Mouse (Mus musculus): ENCODE data around the gene Iqgap2. TPM values are rescaled to one million over a fixed set of nuclear protein-coding genes. Genes with fewer than 3 reads are reported as not detected.

Gene Iqgap2
- total and polyA plus RNA-seq, 2 experiments from 2014 or later, result 2.0 to 5.4 TPM

DNA sequence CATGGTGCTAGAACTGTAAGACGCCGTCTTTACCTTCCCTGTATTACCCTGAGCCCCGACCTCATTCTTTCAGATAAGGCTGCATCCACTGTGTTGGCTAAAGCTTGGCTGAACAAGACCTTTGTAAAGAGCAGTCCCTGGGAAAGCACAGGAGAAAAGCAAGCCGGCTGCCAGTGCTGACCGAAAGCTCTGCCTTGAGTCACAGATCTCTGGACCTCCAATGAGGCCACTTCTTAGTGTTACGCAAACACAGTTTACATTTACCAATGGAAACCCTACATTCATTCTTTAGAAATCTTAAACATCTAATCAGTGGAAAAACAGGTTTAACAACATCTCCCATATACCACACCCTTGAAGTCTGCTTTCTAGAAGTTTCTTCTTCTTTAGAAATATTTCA, 186.1 kb downstream of the Iqgap2 start:
- H3K4me1 ChIP-seq (ENCODE audit: insufficient read depth, low read length), result no peaks in the 10 kb centered on the region
- no peak overlapping the region for H3K4me2 ChIP-seq (ENCODE audit: low read depth, low read length, poor library complexity, severe bottlenecking)
- 93% methylated on average over 6 of the region's 6 CpGs for WGBS
- H3K36me3 ChIP-seq (ENCODE audit: insufficient read depth, low read length), result no peaks in the 10 kb centered on the region
- H3K27ac ChIP-seq (ENCODE audit: low read depth, low read length), result no peak overlapping the region
- H3K9ac ChIP-seq (replicated peaks; ENCODE audit: low read length, poor library complexity, severe bottlenecking), result no peak overlapping the region
- DNase-seq (ENCODE audit: low spot score) (no peak), ATAC-seq (ENCODE audit: low FRiP score) (no peak)
- no peaks in the 10 kb centered on the region for H3K9me3 ChIP-seq (ENCODE audit: low read length)
- no peak overlapping the region for H3K4me3 ChIP-seq (ENCODE audit: low read depth, low read length)
- no peak for TF ChIP-seq CTCF (IDR thresholded peaks at IDR 0.05)
- H3K27me3 ChIP-seq (ENCODE audit: insufficient read depth, low read length), result no peaks in the 10 kb centered on the region

DNA sequence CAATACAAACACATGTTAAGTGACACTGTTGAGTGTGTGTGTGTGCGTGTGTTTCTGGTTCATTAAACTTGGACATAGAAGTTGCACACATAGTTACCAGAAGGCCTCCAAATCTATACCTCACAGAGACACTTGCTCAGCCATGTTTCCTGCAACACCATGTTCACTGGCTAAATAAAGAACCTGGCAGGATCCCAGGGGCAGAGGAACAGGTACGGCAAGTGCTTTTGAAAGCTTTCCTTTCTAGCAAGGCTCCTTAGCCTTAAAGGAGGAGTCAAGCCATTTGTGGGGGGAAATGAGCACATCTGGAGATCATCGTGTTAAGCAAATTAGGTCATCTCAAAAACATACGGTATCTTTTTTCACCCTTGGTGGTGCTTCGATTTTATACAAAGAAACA, 188.3 kb downstream of the Iqgap2 start:
- TF ChIP-seq CTCF (IDR thresholded peaks at IDR 0.05), result no peak
- WGBS, result 86% methylated on average over 5 of the region's 5 CpGs
- no peak for ATAC-seq (ENCODE audit: low FRiP score)

DNA sequence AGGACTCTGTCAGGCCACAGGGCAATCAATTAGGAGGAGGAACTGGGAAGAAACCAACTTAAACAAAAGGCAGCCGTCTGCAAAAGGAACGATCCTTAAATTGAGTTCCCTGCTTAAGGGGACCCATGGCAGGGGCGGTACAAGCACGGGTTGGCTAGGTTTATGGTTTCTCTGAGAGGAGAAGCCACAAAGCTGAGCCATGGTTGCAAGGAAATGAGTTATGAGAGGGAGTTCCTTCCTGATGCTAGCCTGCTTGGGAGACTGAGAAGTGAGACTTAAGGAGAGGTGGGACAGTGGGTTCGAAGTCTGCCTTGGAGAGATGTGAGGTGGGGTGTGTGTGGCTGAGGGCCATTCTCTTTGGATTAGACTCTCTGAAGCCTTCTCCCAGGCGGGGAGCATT, 193.8 kb downstream of the Iqgap2 start:
- Histone ChIP-seq H3K4me2 (ENCODE audit: low read depth, low read length, poor library complexity, severe bottlenecking) (no peak overlapping the region), H3K36me3 (ENCODE audit: insufficient read depth, low read length) (no peaks in the 10 kb centered on the region), H3K4me3 (ENCODE audit: low read depth, low read length) (no peak overlapping the region), H3K9ac (replicated peaks; ENCODE audit: low read length, poor library complexity, severe bottlenecking) (no peak overlapping the region), H3K27me3 (ENCODE audit: insufficient read depth, low read length) (no peaks in the 10 kb centered on the region), H3K9me3 (ENCODE audit: low read length) (no peaks in the 10 kb centered on the region), H3K27ac (ENCODE audit: low read depth, low read length) (no peak overlapping the region), H3K4me1 (ENCODE audit: insufficient read depth, low read length) (no peaks in the 10 kb centered on the region)
- 63% methylated on average over 6 of the region's 6 CpGs for WGBS
- no peak for DNase-seq (ENCODE audit: low spot score)
- no peak for TF ChIP-seq CTCF (IDR thresholded peaks at IDR 0.05)
- no peak for ATAC-seq (ENCODE audit: low FRiP score)

More for the DNA sequence above, 188.3 kb downstream of the Iqgap2 start:
- H3K9me3 ChIP-seq (ENCODE audit: low read length), result no peaks in the 10 kb centered on the region
- H3K4me2 ChIP-seq (ENCODE audit: low read depth, low read length, poor library complexity, severe bottlenecking), result no peak overlapping the region
- no peaks in the 10 kb centered on the region for H3K36me3 ChIP-seq (ENCODE audit: insufficient read depth, low read length)
- H3K4me3 ChIP-seq (ENCODE audit: low read depth, low read length), result no peak overlapping the region
- H3K27ac ChIP-seq (ENCODE audit: low read depth, low read length), result no peak overlapping the region
- no peaks in the 10 kb centered on the region for H3K27me3 ChIP-seq (ENCODE audit: insufficient read depth, low read length)
- no peak for DNase-seq (ENCODE audit: low spot score)
- no peak overlapping the region for H3K9ac ChIP-seq (replicated peaks; ENCODE audit: low read length, poor library complexity, severe bottlenecking)
- H3K4me1 ChIP-seq (ENCODE audit: insufficient read depth, low read length), result no peaks in the 10 kb centered on the region

DNA sequence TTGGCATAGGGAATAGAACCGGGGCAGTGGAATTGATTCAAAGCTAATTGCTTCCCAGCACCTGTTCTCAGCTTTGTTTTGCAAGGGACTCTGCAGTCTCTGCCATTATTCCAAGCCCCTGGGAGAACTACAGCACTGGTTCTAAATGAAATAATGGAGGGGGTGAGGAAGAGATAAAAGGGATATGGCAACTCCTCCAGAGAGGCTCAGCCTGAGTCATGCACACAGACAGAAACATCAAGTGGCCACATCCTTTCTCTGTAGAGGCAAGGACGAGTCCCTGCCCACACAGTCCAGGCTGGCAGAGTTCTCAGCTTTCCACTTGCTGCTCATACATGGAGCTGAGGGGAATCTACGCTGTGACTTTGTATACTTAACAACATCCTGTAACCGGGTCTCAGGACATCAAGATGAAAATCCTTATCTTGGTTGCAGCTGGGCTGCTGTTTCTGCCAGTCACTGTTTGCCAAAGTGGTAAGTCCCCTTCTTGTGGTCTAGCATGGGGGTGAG, 195.0 kb downstream of the Iqgap2 start, which contains the start of gene F2rl2:
Gene F2rl2 (plus strand): TSS at position 200 of the 510 bp plus-strand sequence.
- no peak within 1 kb of the TSS for H3K9ac ChIP-seq (replicated peaks; ENCODE audit: low read length, poor library complexity, severe bottlenecking)
- no peak within 1 kb of the TSS for H3K27ac ChIP-seq (ENCODE audit: low read depth, low read length)
- no peak within 1 kb of the TSS for H3K4me3 ChIP-seq (ENCODE audit: low read depth, low read length)
- H3K36me3 ChIP-seq (ENCODE audit: insufficient read depth, low read length), result no peaks in the 10 kb centered on the region
- TF ChIP-seq CTCF (IDR thresholded peaks at IDR 0.05), result no peak
- ATAC-seq (ENCODE audit: low FRiP score), result no peak
- WGBS, result 60% methylated on average over 4 of the region's 4 CpGs
- H3K4me2 ChIP-seq (ENCODE audit: low read depth, low read length, poor library complexity, severe bottlenecking), result no peak within 1 kb of the TSS
- DNase-seq (ENCODE audit: low spot score), result no peak
- no peaks in the 10 kb centered on the region for H3K27me3 ChIP-seq (ENCODE audit: insufficient read depth, low read length)
- no peaks in the 10 kb centered on the region for H3K9me3 ChIP-seq (ENCODE audit: low read length)
- H3K4me1 ChIP-seq (ENCODE audit: insufficient read depth, low read length), result no peaks in the 10 kb centered on the region

DNA sequence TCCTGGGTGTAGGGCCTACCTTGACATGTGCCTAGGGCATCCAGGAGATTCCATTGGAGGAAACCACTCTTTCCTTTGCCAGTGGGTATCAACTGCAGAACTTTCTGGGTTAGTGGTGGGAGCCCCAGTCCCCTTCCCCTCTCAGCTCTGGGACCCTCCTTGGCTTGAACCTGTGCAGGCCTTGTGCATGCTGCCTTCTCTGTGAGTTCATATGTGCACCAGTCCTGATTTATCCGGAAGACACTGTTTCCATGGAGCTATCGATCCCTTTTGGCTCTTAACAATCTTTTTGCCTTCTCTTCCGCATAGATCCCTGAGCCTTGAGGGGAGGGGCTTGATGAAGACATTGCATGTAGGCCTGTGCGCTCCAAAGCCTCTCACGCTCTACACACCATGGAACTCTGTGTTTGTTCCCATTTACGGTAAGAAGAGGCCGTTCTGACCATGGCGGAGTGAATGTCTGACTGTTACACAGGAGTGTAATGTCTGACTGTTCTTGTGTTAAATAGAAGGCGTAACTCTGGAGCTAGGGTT, 195.5 kb downstream of the Iqgap2 start:
- no peak for DNase-seq (ENCODE audit: low spot score)
- 90% methylated on average over 9 of the region's 9 CpGs for WGBS
- no peak for ATAC-seq (ENCODE audit: low FRiP score)
- no peak for TF ChIP-seq CTCF (IDR thresholded peaks at IDR 0.05)
- Histone ChIP-seq H3K9ac (replicated peaks; ENCODE audit: low read length, poor library complexity, severe bottlenecking) (no peak overlapping the region), H3K27me3 (ENCODE audit: insufficient read depth, low read length) (no peaks in the 10 kb centered on the region), H3K4me2 (ENCODE audit: low read depth, low read length, poor library complexity, severe bottlenecking) (no peak overlapping the region), H3K4me3 (ENCODE audit: low read depth, low read length) (no peak overlapping the region), H3K4me1 (ENCODE audit: insufficient read depth, low read length) (no peaks in the 10 kb centered on the region), H3K27ac (ENCODE audit: low read depth, low read length) (no peak overlapping the region), H3K36me3 (ENCODE audit: insufficient read depth, low read length) (no peaks in the 10 kb centered on the region), H3K9me3 (ENCODE audit: low read length) (no peaks in the 10 kb centered on the region)

DNA sequence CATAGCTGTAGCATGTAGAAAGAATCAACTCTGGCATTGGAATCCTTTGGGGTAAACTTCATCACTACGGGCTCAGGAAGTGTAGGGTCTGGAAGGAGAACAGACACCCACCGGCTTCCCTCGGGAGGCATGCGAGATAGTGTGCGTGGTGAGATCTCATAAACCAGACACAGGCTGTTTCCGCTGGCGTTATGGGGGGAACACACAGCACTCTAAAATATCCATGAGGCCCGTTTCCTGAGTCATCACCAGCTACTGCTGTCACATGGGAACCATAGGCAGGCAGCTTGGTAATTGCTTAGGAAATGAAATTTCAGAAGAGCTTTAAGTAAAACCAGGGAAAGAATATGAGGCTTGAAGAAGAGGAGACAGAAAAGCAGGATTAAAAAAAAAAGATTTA, 199.5 kb downstream of the Iqgap2 start:
- ATAC-seq (ENCODE audit: low FRiP score), result no peak
- Histone ChIP-seq H3K4me1 (ENCODE audit: insufficient read depth, low read length) (no peaks in the 10 kb centered on the region), H3K36me3 (ENCODE audit: insufficient read depth, low read length) (no peaks in the 10 kb centered on the region), H3K4me2 (ENCODE audit: low read depth, low read length, poor library complexity, severe bottlenecking) (no peak overlapping the region), H3K27ac (ENCODE audit: low read depth, low read length) (no peak overlapping the region), H3K27me3 (ENCODE audit: insufficient read depth, low read length) (no peaks in the 10 kb centered on the region), H3K9ac (replicated peaks; ENCODE audit: low read length, poor library complexity, severe bottlenecking) (no peak overlapping the region), H3K9me3 (ENCODE audit: low read length) (no peaks in the 10 kb centered on the region), H3K4me3 (ENCODE audit: low read depth, low read length) (no peak overlapping the region)
- TF ChIP-seq CTCF (IDR thresholded peaks at IDR 0.05), result no peak
- no peak for DNase-seq (ENCODE audit: low spot score)
- WGBS, result 93% methylated on average over 8 of the region's 8 CpGs
